ENCODE assay signal across 10 mouse cellular contexts in the genomic region with DNA sequence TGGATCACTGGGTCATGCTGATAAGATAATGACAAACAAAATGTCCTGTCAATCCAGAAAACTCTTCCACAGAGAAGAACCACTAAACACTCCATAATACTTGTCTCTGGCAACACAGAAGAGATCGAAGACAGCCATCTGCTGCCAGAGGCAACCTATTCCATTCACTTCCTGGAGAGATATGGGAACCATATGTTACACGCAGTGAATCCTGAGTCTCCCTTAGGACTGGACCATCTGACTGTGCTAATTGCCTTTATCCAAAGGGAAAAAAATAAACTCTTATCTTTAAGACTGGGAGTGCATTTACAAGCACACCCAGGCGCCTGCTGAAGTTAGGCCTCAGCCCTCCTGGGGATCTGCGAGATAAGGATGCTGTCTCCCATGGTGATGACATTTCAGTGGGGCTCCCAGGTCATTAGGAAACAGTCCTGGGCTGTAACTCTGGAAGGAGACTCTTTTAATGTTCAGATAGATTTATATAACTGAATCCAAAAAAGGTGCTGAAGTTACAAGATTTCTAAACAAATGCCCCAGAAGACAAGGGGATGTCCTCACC. TPM values are rescaled to one million over a fixed set of nuclear protein-coding genes. Genes with fewer than 3 reads are reported as not detected.
A peak's percentile ranks its signal among the peaks of the same experiment; 100 is the strongest.
DNase-seq lines count a peak whose midpoint lies in the region; ATAC-seq lines count a peak whose summit lies in the region.
"Had no signal": no experiment of that assay in that cellular context is flagged by ENCODE, and none has a peak within 500 bp of the region (broad histone marks: within the 10 kb centered on the region; RNA-seq: fewer than 3 reads in every experiment).

No protein-coding gene starts in this region.

- WGBS in forebrain, embryonic 10.5 days, result 66% methylated on average over 4 of the region's 4 CpGs
- WGBS in forebrain, embryonic 11.5 days, result 60% methylated on average over 4 of the region's 4 CpGs
- WGBS in kidney, embryonic 16.5 days, result 54% methylated on average over 4 of the region's 4 CpGs
- 31% methylated on average over 4 of the region's 4 CpGs for WGBS in embryonic facial prominence, embryonic 12.5 days
- WGBS in liver, embryonic 12.5 days (ENCODE audit: insufficient replicate concordance), result 26% methylated on average over 4 of the region's 4 CpGs

- no peak for ATAC-seq in forebrain, embryonic 11.5 days (replicated peaks; ENCODE audit: low FRiP score)
- ATAC-seq in kidney, embryonic 16.5 days (ENCODE audit: low FRiP score, low TSS enrichment), result no peak
- ATAC-seq in embryonic facial prominence, embryonic 12.5 days (ENCODE audit: insufficient number of reproducible peaks, insufficient read depth, low FRiP score, low TSS enrichment), result no peak
- peak; percentile 91 for ATAC-seq in liver, embryonic 12.5 days
- ATAC-seq: inflammation-experienced regulatory T-cells, adult 6 months had no signal

- no peaks in the 10 kb centered on the region for H3K36me3 ChIP-seq in forebrain, embryonic 10.5 days (replicated peaks)
- H3K36me3 ChIP-seq in forebrain, embryonic 11.5 days (ENCODE audit: control insufficient read depth, insufficient read depth, low read length), result no peaks in the 10 kb centered on the region
- H3K36me3 ChIP-seq in kidney, embryonic 16.5 days (ENCODE audit: insufficient read depth, low read length), result no peaks in the 10 kb centered on the region
- no peaks in the 10 kb centered on the region for H3K36me3 ChIP-seq in embryonic facial prominence, embryonic 12.5 days
- no peaks in the 10 kb centered on the region for H3K36me3 ChIP-seq in liver, embryonic 12.5 days

- no peak overlapping the region for H3K4me3 ChIP-seq in forebrain, embryonic 10.5 days
- H3K4me3 ChIP-seq in forebrain, embryonic 11.5 days (ENCODE audit: low read depth, low read length), result no peak overlapping the region
- H3K4me3 ChIP-seq in kidney, embryonic 16.5 days (ENCODE audit: low read length), result no peak overlapping the region
- H3K4me3 ChIP-seq in embryonic facial prominence, embryonic 12.5 days, result no peak overlapping the region
- H3K4me3 ChIP-seq in liver, embryonic 12.5 days, result no peak overlapping the region

- H3K4me1 ChIP-seq in forebrain, embryonic 10.5 days, result peaks cover 60% of the 10 kb centered on the region
- H3K4me1 ChIP-seq in forebrain, embryonic 11.5 days (replicated peaks; ENCODE audit: control insufficient read depth, insufficient read depth, low read length), result no peaks in the 10 kb centered on the region; the same call in 1 of the 2 replicates
- H3K4me1 ChIP-seq in kidney, embryonic 16.5 days (ENCODE audit: insufficient read depth, low read length), result peaks cover 47% of the 10 kb centered on the region
- H3K4me1 ChIP-seq in embryonic facial prominence, embryonic 12.5 days, result peaks cover 38% of the 10 kb centered on the region
- peaks cover 60% of the 10 kb centered on the region for H3K4me1 ChIP-seq in liver, embryonic 12.5 days

- no peak overlapping the region for H3K9ac ChIP-seq in forebrain, embryonic 11.5 days (ENCODE audit: low read length)
- H3K9ac ChIP-seq in kidney, embryonic 16.5 days (replicated peaks; ENCODE audit: low read length), result no peak overlapping the region
- H3K9ac ChIP-seq in embryonic facial prominence, embryonic 12.5 days, result no peak overlapping the region
- peak overlapping the region; percentile 52; the same call in 1 of the 2 replicates for H3K9ac ChIP-seq in liver, embryonic 12.5 days

- no peak overlapping the region for H3K4me2 ChIP-seq in forebrain, embryonic 11.5 days (ENCODE audit: low read depth, low read length, severe bottlenecking)
- H3K4me2 ChIP-seq in kidney, embryonic 16.5 days (replicated peaks; ENCODE audit: low read depth, low read length), result no peak overlapping the region
- H3K4me2 ChIP-seq in embryonic facial prominence, embryonic 12.5 days (replicated peaks), result no peak overlapping the region
- H3K4me2 ChIP-seq in liver, embryonic 12.5 days, result peak overlapping the region; percentile 51

- H3K27me3 ChIP-seq in forebrain, embryonic 10.5 days (ENCODE audit: poor library complexity, severe bottlenecking), result peaks cover 26% of the 10 kb centered on the region
- peaks cover 2% of the 10 kb centered on the region; the same call in 1 of the 2 replicates for H3K27me3 ChIP-seq in forebrain, embryonic 11.5 days (ENCODE audit: control insufficient read depth, insufficient read depth, low read length)
- H3K27me3 ChIP-seq in kidney, embryonic 16.5 days (ENCODE audit: insufficient read depth, low read length), result no peaks in the 10 kb centered on the region
- H3K27me3 ChIP-seq in embryonic facial prominence, embryonic 12.5 days, result peaks cover 5% of the 10 kb centered on the region
- peaks cover 38% of the 10 kb centered on the region for H3K27me3 ChIP-seq in liver, embryonic 12.5 days (replicated peaks)

- no peak for DNase-seq in forebrain, embryonic 10.5 days (ENCODE audit: extremely low spot score, low spot score)
- DNase-seq in forebrain, embryonic 11.5 days (ENCODE audit: low spot score), result no peak
- DNase-seq in kidney, postnatal 4 days, result no peak
- no peak for DNase-seq in thymus, postnatal 25 days
- no peak for DNase-seq in right cerebral cortex, adult 2 months (ENCODE audit: low spot score in 2 of 2)

- H3K9me3 ChIP-seq in forebrain, embryonic 10.5 days, result no peaks in the 10 kb centered on the region
- H3K9me3 ChIP-seq in forebrain, embryonic 11.5 days (ENCODE audit: control insufficient read depth, low read length), result no peaks in the 10 kb centered on the region
- H3K9me3 ChIP-seq in kidney, embryonic 16.5 days (ENCODE audit: low read length), result no peaks in the 10 kb centered on the region
- H3K9me3 ChIP-seq in embryonic facial prominence, embryonic 12.5 days, result no peaks in the 10 kb centered on the region
- no peaks in the 10 kb centered on the region for H3K9me3 ChIP-seq in liver, embryonic 12.5 days (replicated peaks)

- 0 out of 2 replicates have a peak overlapping the region, but pooled peaks have one; percentile 71 for H3K27ac ChIP-seq in forebrain, embryonic 10.5 days
- no peak overlapping the region for H3K27ac ChIP-seq in forebrain, embryonic 11.5 days (ENCODE audit: low read depth, low read length)
- peak overlapping the region; percentile 69 for H3K27ac ChIP-seq in kidney, embryonic 16.5 days (ENCODE audit: low read length)
- H3K27ac ChIP-seq in embryonic facial prominence, embryonic 12.5 days, result 0 out of 2 replicates have a peak overlapping the region, but pooled peaks have one; percentile 23
- H3K27ac ChIP-seq in liver, embryonic 12.5 days, result peak overlapping the region; percentile 80

RNA-seq across cellular contexts. Expression of a gene that starts 5.7 kb away (rescaled TPM):
- polyA plus RNA-seq in forebrain, embryonic 10.5 days (2016; fragmentation: Nextera tagmentation; extraction: Ambion mirVana), result 2.6 and 3.1 TPM in 2 replicates
- 0.47 and 1.3 TPM in 2 replicates for polyA plus RNA-seq in forebrain, embryonic 11.5 days (2014; fragmentation: Nextera tagmentation; extraction: Ambion mirVana)
- polyA plus RNA-seq in kidney, embryonic 16.5 days (2015; fragmentation: Nextera tagmentation; extraction: Ambion mirVana), result 5.1 and 9.1 TPM in 2 replicates
- 2.0 and 3.2 TPM in 2 replicates for polyA plus RNA-seq in embryonic facial prominence, embryonic 12.5 days (2016; fragmentation: Nextera tagmentation; extraction: Ambion mirVana)
- 21.8 and 22.5 TPM in 2 replicates for polyA plus RNA-seq in liver, embryonic 12.5 days (2016; fragmentation: Nextera tagmentation; extraction: Ambion mirVana)
- polyA plus RNA-seq: C2C12; inflammation-experienced regulatory T-cells, adult 6 months had no signal

RNA-seq across cellular contexts. Expression of a gene that starts 14.8 kb away (rescaled TPM):
- polyA plus RNA-seq in forebrain, embryonic 10.5 days (2016; fragmentation: Nextera tagmentation; extraction: Ambion mirVana), result 158 and 163 TPM in 2 replicates
- polyA plus RNA-seq in forebrain, embryonic 11.5 days (2014; fragmentation: Nextera tagmentation; extraction: Ambion mirVana), result 130 TPM in 2 replicates
- polyA plus RNA-seq in kidney, embryonic 16.5 days (2015; fragmentation: Nextera tagmentation; extraction: Ambion mirVana), result 152 and 155 TPM in 2 replicates
- polyA plus RNA-seq in embryonic facial prominence, embryonic 12.5 days (2016; fragmentation: Nextera tagmentation; extraction: Ambion mirVana), result 122 and 127 TPM in 2 replicates
- polyA plus RNA-seq in liver, embryonic 12.5 days (2016; fragmentation: Nextera tagmentation; extraction: Ambion mirVana), result 105 TPM in 2 replicates

RNA-seq across cellular contexts. Expression of a gene that starts 31.1 kb away (rescaled TPM):
- 8.0 and 8.8 TPM in 2 replicates for polyA plus RNA-seq in forebrain, embryonic 10.5 days (2016; fragmentation: Nextera tagmentation; extraction: Ambion mirVana)
- 20.4 and 24.9 TPM in 2 replicates for polyA plus RNA-seq in forebrain, embryonic 11.5 days (2014; fragmentation: Nextera tagmentation; extraction: Ambion mirVana)
- polyA plus RNA-seq in kidney, embryonic 16.5 days (2015; fragmentation: Nextera tagmentation; extraction: Ambion mirVana), result 59.6 and 61.1 TPM in 2 replicates
- 28.5 and 29.1 TPM in 2 replicates for polyA plus RNA-seq in embryonic facial prominence, embryonic 12.5 days (2016; fragmentation: Nextera tagmentation; extraction: Ambion mirVana)
- 8.5 and 9.6 TPM in 2 replicates for polyA plus RNA-seq in liver, embryonic 12.5 days (2016; fragmentation: Nextera tagmentation; extraction: Ambion mirVana)

RNA-seq across cellular contexts. Expression of a gene that starts 55.1 kb away (rescaled TPM):
- 10.1 and 10.6 TPM in 2 replicates for polyA plus RNA-seq in forebrain, embryonic 10.5 days (2016; fragmentation: Nextera tagmentation; extraction: Ambion mirVana)
- polyA plus RNA-seq in forebrain, embryonic 11.5 days (2014; fragmentation: Nextera tagmentation; extraction: Ambion mirVana), result 8.8 and 8.9 TPM in 2 replicates
- polyA plus RNA-seq in kidney, embryonic 16.5 days (2015; fragmentation: Nextera tagmentation; extraction: Ambion mirVana), result 9.8 and 11.4 TPM in 2 replicates
- 9.9 and 10.2 TPM in 2 replicates for polyA plus RNA-seq in embryonic facial prominence, embryonic 12.5 days (2016; fragmentation: Nextera tagmentation; extraction: Ambion mirVana)
- 2.8 and 2.9 TPM in 2 replicates for polyA plus RNA-seq in liver, embryonic 12.5 days (2016; fragmentation: Nextera tagmentation; extraction: Ambion mirVana)

RNA-seq across cellular contexts. Expression of a gene that starts 57.0 kb away (rescaled TPM):
- 2.2 and 2.5 TPM in 2 replicates for polyA plus RNA-seq in forebrain, embryonic 10.5 days (2016; fragmentation: Nextera tagmentation; extraction: Ambion mirVana)
- 1.8 and 4.5 TPM in 2 replicates for polyA plus RNA-seq in forebrain, embryonic 11.5 days (2014; fragmentation: Nextera tagmentation; extraction: Ambion mirVana)
- 1.7 and 2.0 TPM in 2 replicates for polyA plus RNA-seq in kidney, embryonic 16.5 days (2015; fragmentation: Nextera tagmentation; extraction: Ambion mirVana)
- polyA plus RNA-seq in embryonic facial prominence, embryonic 12.5 days (2016; fragmentation: Nextera tagmentation; extraction: Ambion mirVana), result 2.7 and 3.5 TPM in 2 replicates
- 0.31 and 0.37 TPM in 2 replicates for polyA plus RNA-seq in liver, embryonic 12.5 days (2016; fragmentation: Nextera tagmentation; extraction: Ambion mirVana)
- polyA plus RNA-seq: C2C12; inflammation-experienced regulatory T-cells, adult 6 months had no signal
